Mouse (Mus musculus) G1E-ER4 (cell line): Measurements from ENCODE around the gene Slc15a5. TPM values are rescaled to one million over a fixed set of nuclear protein-coding genes. Genes with fewer than 3 reads are reported as not detected.

Experiments
- GATA1 ChIP-seq: IDR thresholded peaks from one replicate; pipeline ENCODE4 v1.8.0; 2012; ENCODE audit warnings: low read length, inconsistent platforms
- polyA plus RNA-seq: library from polyadenylated mRNA; stranded (reverse); fragments of >175 nt; gene quantifications from 2 replicates; pipeline ENCODE4 v1.2.3, GENCODE M21; 2012

Gene Slc15a5
- polyA plus RNA-seq, 1 experiment: not detected

- TF ChIP-seq GATA1: no peak
Measured at GRCm38 (mm10) chr6:138006525-138007251, 73.0 kb downstream of the Slc15a5 start.

- TF ChIP-seq GATA1: no peak
Measured at GRCm38 (mm10) chr6:137989853-137990252, 89.9 kb downstream of the Slc15a5 start.

- TF ChIP-seq GATA1: no peak
Measured at GRCm38 (mm10) chr6:137985169-137985568, 94.5 kb downstream of the Slc15a5 start.

GRCm38 (mm10) chr6:137982195-137982737 is 97.5 kb downstream of the Slc15a5 start:
- TF ChIP-seq GATA1: no peak

GRCm38 (mm10) chr6:137980905-137981696 is 98.6 kb downstream of the Slc15a5 start:
- TF ChIP-seq GATA1: no peak

- no peak for TF ChIP-seq GATA1
Measured at GRCm38 (mm10) chr6:137980413-137980812, 99.3 kb downstream of the Slc15a5 start.

- TF ChIP-seq GATA1: no peak
Measured at GRCm38 (mm10) chr6:137979802-137980201, 99.9 kb downstream of the Slc15a5 start.

- TF ChIP-seq GATA1: no peak
Measured at GRCm38 (mm10) chr6:137976021-137976420, 103.7 kb downstream of the Slc15a5 start.

GRCm38 (mm10) chr6:137963703-137964102 is 116.0 kb downstream of the Slc15a5 start:
- TF ChIP-seq GATA1: no peak

- TF ChIP-seq GATA1: no peak
Measured at GRCm38 (mm10) chr6:137962836-137963235, 116.9 kb downstream of the Slc15a5 start.

GRCm38 (mm10) chr6:137960023-137960778 is 119.5 kb downstream of the Slc15a5 start:
- TF ChIP-seq GATA1: no peak

GRCm38 (mm10) chr6:137957630-137958029 is 122.1 kb downstream of the Slc15a5 start:
- TF ChIP-seq GATA1: no peak

- no peak for TF ChIP-seq GATA1
Measured at GRCm38 (mm10) chr6:137956783-137957429, 122.8 kb downstream of the Slc15a5 start.

- no peak for TF ChIP-seq GATA1
Measured at GRCm38 (mm10) chr6:137946520-137946919, 133.2 kb downstream of the Slc15a5 start.

GRCm38 (mm10) chr6:137940374-137941218 is 139.1 kb downstream of the Slc15a5 start:
- TF ChIP-seq GATA1: no peak
